Mouse (Mus musculus): ENCODE measurements around the gene Cend1. TPM values are rescaled to one million over a fixed set of nuclear protein-coding genes. Genes with fewer than 3 reads are reported as not detected.

The Cend1 gene
- polyA plus RNA-seq, 2 experiments, result not detected

DNA sequence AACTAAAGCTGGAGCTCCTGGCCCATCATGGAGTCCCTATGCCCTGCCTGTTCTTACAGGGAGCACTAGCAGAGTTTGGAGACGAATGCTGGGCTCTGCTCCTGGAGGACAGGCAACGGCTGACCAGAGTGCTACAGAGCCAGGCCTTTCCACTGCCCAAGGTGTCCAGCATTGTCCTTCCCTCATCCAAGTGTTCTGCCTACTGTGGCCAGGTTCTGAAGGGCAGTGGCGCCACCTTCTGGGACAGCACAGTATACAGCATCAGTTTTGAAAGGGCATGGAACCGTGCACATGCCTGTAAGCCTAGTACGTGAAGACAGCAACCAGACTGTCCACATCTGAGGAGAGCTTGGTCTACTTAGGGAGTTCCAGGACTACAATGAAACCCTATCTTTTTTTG is 26.0 kb downstream of the Cend1 start:
- WGBS (ENCODE audit: insufficient replicate concordance), result 41% methylated on average over 5 of the region's 5 CpGs
- peak in 1 of 3 experiments; percentile 46 for DNase-seq (ENCODE audit: low read depth in 3 of 3, low spot score in 3 of 3)
- Histone ChIP-seq H3K4me2 (ENCODE audit: low read depth) (no peak overlapping the region), H3K27me3 (ENCODE audit: control insufficient read depth, insufficient read depth, low read length) (no peaks in the 10 kb centered on the region), H3K36me3 (replicated peaks; ENCODE audit: control insufficient read depth, insufficient read depth, low read depth) (peaks cover 64% of the 10 kb centered on the region), H3K4me1 (replicated peaks; ENCODE audit: control insufficient read depth in 2 of 2, insufficient read depth in 2 of 2, low read length in 1 of 2) (no peaks in the 10 kb centered on the region), H3K4me3 (ENCODE audit: insufficient read depth in 1 of 2, low read depth in 2 of 2, low read length in 2 of 2) (no peak overlapping the region), H3K9me3 (ENCODE audit: control insufficient read depth, low read length) (no peaks in the 10 kb centered on the region), H3K27ac (no peak overlapping the region), H3K9ac (replicated peaks) (no peak overlapping the region)
- TF ChIP-seq CTCF (IDR thresholded peaks at IDR 0.05; ENCODE audit: low read depth) (peak; percentile 97), EP300 (IDR thresholded peaks at IDR 0.05; ENCODE audit: low read depth) (no peak)
- peak; percentile 65; the same call in 1 of the 2 replicates for ATAC-seq (ENCODE audit: insufficient read depth)

DNA sequence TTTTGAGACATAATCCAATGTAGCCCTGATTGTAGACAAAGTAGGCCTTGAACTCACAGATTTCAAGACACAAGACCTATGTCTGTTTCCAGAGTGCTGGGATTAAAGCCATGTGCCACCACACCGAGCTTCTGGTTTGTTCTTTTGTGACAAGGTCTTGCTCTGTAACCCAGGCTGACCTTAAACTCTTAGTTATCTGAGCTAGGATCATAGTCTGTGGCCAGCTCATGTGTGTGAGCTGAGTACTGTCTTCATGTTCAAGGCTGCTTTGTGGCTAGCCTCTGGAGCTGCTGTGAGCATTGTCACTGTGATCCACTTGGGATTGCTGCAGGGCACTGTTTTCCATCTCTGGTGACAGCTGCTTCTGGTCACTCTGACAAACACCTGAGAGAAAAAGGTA is 33.9 kb downstream of the Cend1 start:
- H3K9me3 ChIP-seq (ENCODE audit: control insufficient read depth, low read length), result no peaks in the 10 kb centered on the region
- ATAC-seq (ENCODE audit: insufficient read depth) (no peak), DNase-seq (ENCODE audit: low read depth in 3 of 3, low spot score in 3 of 3) (no peak)
- H3K27me3 ChIP-seq (ENCODE audit: control insufficient read depth, insufficient read depth, low read length), result no peaks in the 10 kb centered on the region
- peaks cover 25 to 35% of the 10 kb centered on the region in 2 experiments for H3K4me1 ChIP-seq (replicated peaks; ENCODE audit: control insufficient read depth in 2 of 2, insufficient read depth in 2 of 2, low read length in 1 of 2)
- 46% methylated on average over 1 of the region's 1 CpGs for WGBS (ENCODE audit: insufficient replicate concordance)
- no peak overlapping the region; the same call in 1 of the 2 replicates for H3K27ac ChIP-seq
- peak overlapping the region; percentile 98 for H3K4me2 ChIP-seq (ENCODE audit: low read depth)
- TF ChIP-seq CTCF (IDR thresholded peaks at IDR 0.05; ENCODE audit: low read depth) (no peak), EP300 (IDR thresholded peaks at IDR 0.05; ENCODE audit: low read depth) (no peak)
- H3K9ac ChIP-seq (replicated peaks), result no peak overlapping the region; the same call in 1 of the 2 replicates
- no peak overlapping the region for H3K4me3 ChIP-seq (ENCODE audit: insufficient read depth in 1 of 2, low read depth in 2 of 2, low read length in 2 of 2)
- H3K36me3 ChIP-seq (replicated peaks; ENCODE audit: control insufficient read depth, insufficient read depth, low read depth), result peaks cover 49% of the 10 kb centered on the region

DNA sequence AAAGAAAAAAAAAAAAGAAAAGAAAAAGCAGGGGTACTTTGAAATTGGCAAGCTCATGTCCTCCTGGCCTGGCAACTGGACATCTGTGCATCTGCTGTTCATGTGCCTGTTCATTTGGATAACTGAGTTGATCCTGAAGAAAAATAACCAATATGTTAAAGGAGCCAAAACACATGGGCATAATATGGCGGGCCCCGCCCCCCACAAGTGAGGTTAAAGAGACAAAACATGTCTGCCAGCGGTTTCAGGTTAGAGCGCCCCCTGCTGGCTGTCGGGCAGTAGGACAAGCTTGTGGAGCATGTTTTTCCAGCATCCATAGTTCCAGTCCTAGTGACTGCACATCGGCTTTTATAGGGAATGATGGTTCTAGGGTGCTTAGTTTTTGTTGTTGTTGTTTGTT is 34.5 kb downstream of the Cend1 start:
- H3K27me3 ChIP-seq (ENCODE audit: control insufficient read depth, insufficient read depth, low read length), result no peaks in the 10 kb centered on the region
- no peaks in the 10 kb centered on the region for H3K9me3 ChIP-seq (ENCODE audit: control insufficient read depth, low read length)
- 6% methylated on average over 6 of the region's 6 CpGs for WGBS (ENCODE audit: insufficient replicate concordance)
- H3K9ac ChIP-seq (replicated peaks), result no peak overlapping the region
- H3K4me3 ChIP-seq (ENCODE audit: insufficient read depth in 1 of 2, low read depth in 2 of 2, low read length in 2 of 2), result peak overlapping the region in 1 of 2 experiments; percentile 32; a peak in 2 of 4 replicates
- DNase-seq (ENCODE audit: low read depth in 3 of 3, low spot score in 3 of 3) (peak; percentile 71 to 81 (median 74)), ATAC-seq (ENCODE audit: insufficient read depth) (no peak)
- peaks cover 43% of the 10 kb centered on the region for H3K36me3 ChIP-seq (replicated peaks; ENCODE audit: control insufficient read depth, insufficient read depth, low read depth)
- H3K27ac ChIP-seq, result peak overlapping the region; percentile 99
- peak overlapping the region; percentile 98 for H3K4me2 ChIP-seq (ENCODE audit: low read depth)
- no peak for TF ChIP-seq EP300 (IDR thresholded peaks at IDR 0.05; ENCODE audit: low read depth)
- TF ChIP-seq CTCF (IDR thresholded peaks at IDR 0.05; ENCODE audit: low read depth), result peak; percentile 98
- peaks cover 30 to 41% of the 10 kb centered on the region in 2 experiments for H3K4me1 ChIP-seq (replicated peaks; ENCODE audit: control insufficient read depth in 2 of 2, insufficient read depth in 2 of 2, low read length in 1 of 2)

DNA sequence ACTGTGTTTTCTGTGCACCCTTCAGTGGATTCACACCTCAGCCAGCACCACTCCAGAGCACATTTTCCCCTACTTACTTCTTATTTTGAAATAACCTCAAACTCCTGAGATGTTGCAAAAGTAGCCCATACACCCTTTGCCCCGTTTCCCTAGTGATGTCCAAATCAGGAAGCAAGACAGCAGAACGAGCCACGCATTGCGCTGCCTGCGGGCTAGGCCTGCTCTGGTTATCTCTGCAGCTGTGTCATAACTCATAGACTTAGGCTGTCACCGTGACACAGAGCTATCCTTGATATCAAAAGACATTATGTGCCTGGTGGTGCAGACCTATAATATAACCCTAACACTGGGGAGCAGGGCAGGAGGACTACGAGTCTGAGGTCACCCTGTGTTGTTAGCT is 35.1 kb downstream of the Cend1 start:
- H3K4me3 ChIP-seq (ENCODE audit: insufficient read depth in 1 of 2, low read depth in 2 of 2, low read length in 2 of 2), result peak overlapping the region; percentile 28 to 33
- peak overlapping the region; percentile 97 for H3K9ac ChIP-seq (replicated peaks)
- peak overlapping the region; percentile 98 for H3K4me2 ChIP-seq (ENCODE audit: low read depth)
- TF ChIP-seq CTCF (IDR thresholded peaks at IDR 0.05; ENCODE audit: low read depth), result 0 out of 2 replicates have a peak, but pooled peaks have one; percentile 11
- TF ChIP-seq EP300 (IDR thresholded peaks at IDR 0.05; ENCODE audit: low read depth), result peak; percentile 44
- H3K27ac ChIP-seq, result peak overlapping the region; percentile 99
- no peaks in the 10 kb centered on the region for H3K27me3 ChIP-seq (ENCODE audit: control insufficient read depth, insufficient read depth, low read length)
- peaks cover 37% of the 10 kb centered on the region for H3K36me3 ChIP-seq (replicated peaks; ENCODE audit: control insufficient read depth, insufficient read depth, low read depth)
- peaks cover 34 to 46% of the 10 kb centered on the region in 2 experiments for H3K4me1 ChIP-seq (replicated peaks; ENCODE audit: control insufficient read depth in 2 of 2, insufficient read depth in 2 of 2, low read length in 1 of 2)
- WGBS (ENCODE audit: insufficient replicate concordance), result 14% methylated on average over 7 of the region's 7 CpGs
- ATAC-seq (ENCODE audit: insufficient read depth) (peak; percentile 46), DNase-seq (ENCODE audit: low read depth in 3 of 3, low spot score in 3 of 3) (peak; percentile 68 to 79 (median 70))
- H3K9me3 ChIP-seq (ENCODE audit: control insufficient read depth, low read length), result no peaks in the 10 kb centered on the region

DNA sequence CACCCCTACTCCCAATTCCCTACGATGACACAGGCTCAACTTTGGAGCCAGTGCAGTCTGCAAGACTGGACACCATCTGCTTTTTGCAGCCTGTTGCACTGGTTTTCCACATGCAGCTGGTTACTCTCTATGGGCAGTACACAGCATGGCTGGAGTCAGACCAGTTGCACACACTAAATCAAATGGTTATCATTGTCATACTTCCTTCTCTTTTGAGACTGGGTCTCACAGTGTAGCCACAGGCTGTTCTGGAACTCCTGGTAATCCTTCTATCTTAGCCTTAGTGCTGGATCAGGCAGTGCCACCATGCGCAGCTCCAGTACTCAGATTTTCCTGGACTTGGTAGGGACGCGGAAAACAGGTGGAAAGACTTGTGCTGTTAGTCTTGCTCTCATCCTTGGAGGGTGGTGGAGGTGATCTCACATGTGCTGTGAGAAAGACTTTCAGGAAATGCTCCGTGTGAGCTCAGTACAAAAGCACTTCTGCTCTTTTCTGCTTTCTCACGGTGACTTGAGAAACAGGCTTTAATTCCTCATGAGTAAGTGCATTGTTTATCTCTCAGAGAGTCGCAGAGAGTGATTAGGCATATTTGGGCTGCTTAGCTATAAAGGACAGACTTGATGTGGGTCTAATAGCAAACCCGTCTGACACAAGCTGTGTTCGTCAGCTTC is 36.6 kb downstream of the Cend1 start:
- TF ChIP-seq CTCF (IDR thresholded peaks at IDR 0.05; ENCODE audit: low read depth) (no peak), EP300 (IDR thresholded peaks at IDR 0.05; ENCODE audit: low read depth) (peak; percentile 76)
- peak overlapping the region; percentile 98 for H3K4me2 ChIP-seq (ENCODE audit: low read depth)
- H3K4me1 ChIP-seq (replicated peaks; ENCODE audit: control insufficient read depth in 2 of 2, insufficient read depth in 2 of 2, low read length in 1 of 2), result peaks cover 49 to 61% of the 10 kb centered on the region in 2 experiments
- H3K36me3 ChIP-seq (replicated peaks; ENCODE audit: control insufficient read depth, insufficient read depth, low read depth), result peaks cover 22% of the 10 kb centered on the region
- WGBS (ENCODE audit: insufficient replicate concordance), result 9% methylated on average over 9 of the region's 9 CpGs
- no peaks in the 10 kb centered on the region for H3K9me3 ChIP-seq (ENCODE audit: control insufficient read depth, low read length)
- H3K9ac ChIP-seq (replicated peaks), result peak overlapping the region; percentile 97
- H3K4me3 ChIP-seq (ENCODE audit: insufficient read depth in 1 of 2, low read depth in 2 of 2, low read length in 2 of 2), result peak overlapping the region; percentile 86 to 90
- H3K27ac ChIP-seq, result peak overlapping the region; percentile 99
- DNase-seq (ENCODE audit: low read depth in 3 of 3, low spot score in 3 of 3), result peak; percentile 90 to 92 (median 91)
- ATAC-seq (ENCODE audit: insufficient read depth), result peak; percentile 46
- H3K27me3 ChIP-seq (ENCODE audit: control insufficient read depth, insufficient read depth, low read length), result no peaks in the 10 kb centered on the region
